Comparison of ENCODE assay signal across 31 mouse cellular contexts in the genomic region with DNA sequence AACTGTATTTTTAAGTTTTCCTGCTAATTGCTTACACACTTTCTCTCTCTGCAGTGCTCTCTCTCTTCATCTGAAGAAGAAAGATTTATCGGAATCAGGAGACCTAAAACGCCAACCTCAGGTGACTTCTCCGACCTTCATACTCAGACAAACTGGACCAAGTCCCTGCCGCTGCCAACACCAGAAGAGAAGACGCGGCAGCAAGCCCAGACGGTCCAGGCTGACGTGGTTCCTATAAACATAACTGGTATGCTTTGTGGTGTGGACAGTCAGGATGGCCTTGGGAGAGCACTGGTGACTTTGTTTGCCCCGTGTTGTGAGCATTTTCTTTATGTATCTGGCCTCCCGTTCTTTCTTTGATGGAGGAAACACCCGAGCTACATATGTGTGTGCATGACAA. TPM values are rescaled to one million over a fixed set of nuclear protein-coding genes. Genes with fewer than 3 reads are reported as not detected.
DNase-seq lines count a peak whose midpoint lies in the region; ATAC-seq and TF ChIP-seq lines count a peak whose summit lies in the region.
"Had no signal": no experiment of that assay in that cellular context is flagged by ENCODE, and none has a peak within 500 bp of the region (broad histone marks: within the 10 kb centered on the region; RNA-seq: fewer than 3 reads in every experiment).

No protein-coding gene starts in this region.

- H3K4me2 ChIP-seq in embryonic facial prominence, embryonic 13.5 days: no peak overlapping the region
- H3K4me2 ChIP-seq: forebrain, embryonic 13.5 days; hindbrain, embryonic 13.5 days; limb, embryonic 15.5 days; liver, embryonic 13.5 days; midbrain, embryonic 12.5 days; neural tube, embryonic 12.5 days had no signal

- H3K27me3 ChIP-seq in embryonic facial prominence, embryonic 13.5 days: no peaks in the 10 kb centered on the region
- H3K27me3 ChIP-seq in embryonic facial prominence, embryonic 10.5 days (replicated peaks; ENCODE audit: low read depth, poor library complexity, severe bottlenecking): no peaks in the 10 kb centered on the region
- H3K27me3 ChIP-seq in heart, adult 2 months (ENCODE audit: control insufficient read depth, insufficient read depth, low read length): no peaks in the 10 kb centered on the region
- H3K27me3 ChIP-seq: CH12.LX; forebrain, embryonic 13.5 days; hindbrain, embryonic 13.5 days; limb, embryonic 15.5 days; liver, embryonic 13.5 days; megakaryocyte, embryonic 14.5 days; midbrain, embryonic 12.5 days; neural tube, embryonic 12.5 days had no signal

- H3K79me2 ChIP-seq in heart, adult 2 months (replicated peaks; ENCODE audit: control insufficient read depth, insufficient read depth, low read length): peaks cover 4% of the 10 kb centered on the region; the same call in 1 of the 2 replicates

- no peak for TF ChIP-seq POLR2A in heart, adult 2 months (IDR thresholded peaks at IDR 0.05; ENCODE audit: insufficient read depth, low read depth, low read length)

- no peak for TF ChIP-seq CTCF in heart, adult 2 months (IDR thresholded peaks at IDR 0.05)

- no peak overlapping the region for H3K4me3 ChIP-seq in embryonic facial prominence, embryonic 13.5 days
- H3K4me3 ChIP-seq in embryonic facial prominence, embryonic 10.5 days: no peak overlapping the region
- H3K4me3 ChIP-seq in heart, adult 2 months: no peak overlapping the region
- H3K4me3 ChIP-seq: forebrain, embryonic 13.5 days; hindbrain, embryonic 13.5 days; limb, embryonic 10.5 days; limb, embryonic 15.5 days; liver, embryonic 13.5 days; megakaryocyte, embryonic 14.5 days; midbrain, embryonic 12.5 days; myocyte; neural tube, embryonic 12.5 days had no signal

- DNase-seq in embryonic facial prominence, embryonic 10.5 days (ENCODE audit: low spot score): no peak
- DNase-seq in heart, adult 2 months: peak; percentile 44 to 73
- no peak for DNase-seq in heart, postnatal 25 days (ENCODE audit: low spot score)
- DNase-seq in thymus, postnatal 14 days: peak; percentile 12
- no peak for DNase-seq in thymus, postnatal 10 days (ENCODE audit: low spot score in 2 of 2)
- DNase-seq in yolk sac, embryonic 10.5 days (ENCODE audit: low spot score): no peak
- no peak for DNase-seq in cerebellum, adult 9-11 months
- DNase-seq: adrenal gland, adult 8-10 months; cerebellum, adult 2 months; cerebellum, postnatal 25 days; kidney, adult 8-10 months; kidney, postnatal 4 days; layer of hippocampus, postnatal 36 days; liver, embryonic 13.5 days; lung, adult 18-20 months; lung, postnatal 4 days; right cerebral cortex, adult 18-20 months; spleen, adult 18-20 months; thymus, postnatal 25 days had no signal

- ATAC-seq in embryonic facial prominence, embryonic 13.5 days (ENCODE audit: insufficient number of reproducible peaks, insufficient read depth, low FRiP score, low TSS enrichment, low read depth): no peak
- ATAC-seq: forebrain, embryonic 13.5 days; intestine, embryonic 16.5 days had no signal

- intact Hi-C loops in heart, adult 2 months (cut with DNase I): no loop called here
- intact Hi-C loops in heart, postnatal 25 days (cut with DNase I): no loop called here

- 67% methylated on average over 11 of the region's 11 CpGs for WGBS in embryonic facial prominence, embryonic 13.5 days
- WGBS in embryonic facial prominence, embryonic 10.5 days: 88% methylated on average over 11 of the region's 11 CpGs
- WGBS in heart, adult 2 months: 72% methylated on average over 11 of the region's 11 CpGs

- 0 out of 2 replicates have a peak, but pooled peaks cover 10% of the 10 kb centered on the region for H3K36me3 ChIP-seq in embryonic facial prominence, embryonic 13.5 days
- peaks cover 26% of the 10 kb centered on the region for H3K36me3 ChIP-seq in embryonic facial prominence, embryonic 10.5 days (replicated peaks)
- H3K36me3 ChIP-seq in heart, adult 2 months (ENCODE audit: control insufficient read depth, insufficient read depth, low read length): peaks cover 4% of the 10 kb centered on the region
- H3K36me3 ChIP-seq: liver, embryonic 13.5 days had no signal

- H3K9me3 ChIP-seq in embryonic facial prominence, embryonic 13.5 days: no peaks in the 10 kb centered on the region
- no peaks in the 10 kb centered on the region for H3K9me3 ChIP-seq in embryonic facial prominence, embryonic 10.5 days
- H3K9me3 ChIP-seq: forebrain, embryonic 13.5 days; hindbrain, embryonic 13.5 days; limb, embryonic 10.5 days; limb, embryonic 15.5 days; liver, embryonic 13.5 days; megakaryocyte, embryonic 14.5 days; midbrain, embryonic 12.5 days; neural tube, embryonic 12.5 days had no signal

- TF ChIP-seq EP300 in heart, adult 2 months (IDR thresholded peaks at IDR 0.05; ENCODE audit: insufficient read depth, low read depth, low read length): no peak

- peak overlapping the region; percentile 39; the same call in 1 of the 2 replicates for H3K27ac ChIP-seq in embryonic facial prominence, embryonic 13.5 days
- no peak overlapping the region for H3K27ac ChIP-seq in embryonic facial prominence, embryonic 10.5 days (replicated peaks)
- H3K27ac ChIP-seq in heart, adult 2 months: peak overlapping the region; percentile 79
- H3K27ac ChIP-seq: forebrain, embryonic 13.5 days; hindbrain, embryonic 13.5 days; kidney, postnatal 0 days; limb, embryonic 10.5 days; limb, embryonic 15.5 days; liver, embryonic 13.5 days; midbrain, embryonic 12.5 days; neural tube, embryonic 12.5 days had no signal

- peaks cover 17% of the 10 kb centered on the region for H3K4me1 ChIP-seq in embryonic facial prominence, embryonic 13.5 days
- H3K4me1 ChIP-seq in embryonic facial prominence, embryonic 10.5 days: peaks cover 19% of the 10 kb centered on the region
- no peaks in the 10 kb centered on the region; the same call in none of the 2 replicates for H3K4me1 ChIP-seq in heart, adult 2 months (ENCODE audit: control insufficient read depth, insufficient read depth, low read length)
- H3K4me1 ChIP-seq: liver, embryonic 13.5 days; megakaryocyte, embryonic 14.5 days had no signal

- H3K9ac ChIP-seq in embryonic facial prominence, embryonic 13.5 days: no peak overlapping the region
- no peak overlapping the region for H3K9ac ChIP-seq in heart, adult 2 months (ENCODE audit: low read depth, low read length)
- H3K9ac ChIP-seq: forebrain, embryonic 13.5 days; hindbrain, embryonic 13.5 days; limb, embryonic 15.5 days; liver, embryonic 13.5 days; midbrain, embryonic 12.5 days; neural tube, embryonic 12.5 days had no signal

RNA-seq across cellular contexts. Expression of a gene that starts 34.4 kb away (rescaled TPM):
- 21.4 and 24.9 TPM in 2 replicates for polyA plus RNA-seq in embryonic facial prominence, embryonic 13.5 days (2015; fragmentation: Nextera tagmentation; extraction: Ambion mirVana)
- 15.5 and 16.0 TPM in 2 replicates for polyA plus RNA-seq in embryonic facial prominence, embryonic 10.5 days (2016; fragmentation: Nextera tagmentation; extraction: Ambion mirVana)
- under 1 TPM; 0.50 to 0.75 TPM for total RNA-seq in heart, adult 2 months (2021)
- 0.49 and 0.76 TPM in 2 replicates for polyA plus RNA-seq in heart, adult 2 months (2012; rRNA removed)
- total RNA-seq in heart, postnatal 25 days (2021): under 1 TPM; 0.50 to 0.70 TPM

Comparison
In these comparisons a context has a peak if more than half of its experiments do, and no peak if none do; other contexts are left out.
1. DNase-seq: peak in heart, adult 2 months (2 of 2) and thymus, postnatal 14 days (single experiment); none in embryonic facial prominence, embryonic 10.5 days (single experiment), heart, postnatal 25 days (single experiment), thymus, postnatal 10 days (0 of 2), yolk sac, embryonic 10.5 days (single experiment) and cerebellum, adult 9-11 months (single experiment).